Mouse (Mus musculus): Measurements from ENCODE around the gene Ddah2.
"Not testable (repeated sequence)": the region's sequence is repeated elsewhere in the genome, so short reads cannot be mapped to it uniquely, and the experiment has no call there.

Ddah2 gene

GRCm38 (mm10) chr17:35027277-35028068 lies 31.4 kb upstream of the Ddah2 start, which contains the start of gene Sapcd1:
Gene Sapcd1 (minus strand): TSS chr17:35028016.
- no peak for DNase-seq (ENCODE audit: low spot score in 2 of 2)

GRCm38 (mm10) chr17:35028315-35028714 lies 30.5 kb upstream of the Ddah2 start:
- no peak for DNase-seq (ENCODE audit: low spot score in 2 of 2)

DNA sequence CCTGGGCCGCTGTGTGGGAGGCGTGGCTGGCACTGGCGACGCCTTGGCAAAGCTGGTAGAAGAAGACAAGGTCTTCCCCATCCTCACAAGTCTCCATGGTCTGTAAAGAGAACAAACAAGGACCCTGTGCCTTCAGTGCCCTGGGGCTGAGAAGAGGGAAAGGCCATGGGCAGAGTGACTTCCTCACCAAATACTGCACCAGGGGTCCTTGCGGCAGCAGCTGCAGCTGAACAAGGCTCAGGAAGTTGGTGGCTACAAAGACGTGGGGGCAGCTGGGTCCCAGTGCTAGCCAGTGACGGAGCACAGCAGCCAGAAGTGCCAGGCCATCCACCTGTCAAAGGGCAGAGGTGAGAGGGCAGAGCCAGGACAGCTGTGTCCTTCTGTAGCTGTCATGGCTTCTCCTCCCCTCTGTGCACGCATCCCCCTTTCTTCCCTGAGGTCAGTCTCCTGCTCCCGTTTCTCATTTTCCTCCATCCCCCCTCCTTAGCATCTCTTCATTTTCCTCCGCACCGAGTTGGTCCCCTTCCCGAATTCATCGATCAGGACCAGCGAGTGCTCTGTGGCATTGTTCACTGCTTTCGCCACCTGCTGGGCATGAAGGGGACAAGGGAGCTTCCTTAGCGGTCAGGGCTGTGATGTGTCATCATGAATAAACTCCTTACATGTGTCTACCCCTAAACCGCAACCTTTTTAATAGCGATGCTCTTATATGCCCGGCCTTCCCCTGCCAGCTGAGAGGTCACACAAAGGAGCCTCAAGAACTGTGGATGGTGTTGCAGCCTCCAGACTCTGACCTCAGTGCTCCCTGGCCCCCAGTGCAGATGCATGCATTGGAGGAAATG lies 28.9 kb upstream of the Ddah2 start:
- no peak for DNase-seq (ENCODE audit: low spot score in 2 of 2)

DNA sequence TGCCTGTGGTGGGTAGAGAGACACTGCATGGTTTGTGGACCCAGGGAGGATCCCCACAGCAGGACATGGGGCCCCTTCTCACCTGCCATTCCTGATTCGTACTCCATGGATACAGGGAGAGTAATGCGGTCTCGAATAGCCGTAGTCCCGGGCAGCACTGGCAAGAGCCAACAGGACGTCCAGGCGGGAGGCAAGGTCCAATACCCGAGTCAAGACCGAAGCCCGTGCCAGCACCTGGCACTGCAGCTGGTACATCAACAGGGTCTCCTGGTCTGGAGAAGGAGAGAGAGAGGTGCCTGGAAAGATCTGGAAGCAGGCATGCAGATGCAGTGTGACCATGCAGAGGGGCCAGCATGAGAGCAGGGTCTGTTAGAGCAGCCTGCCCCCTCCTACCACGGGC lies 27.6 kb upstream of the Ddah2 start:
- DNase-seq (ENCODE audit: low spot score in 2 of 2) = no peak

- no peak for DNase-seq (ENCODE audit: low spot score in 2 of 2)
Observed at GRCm38 (mm10) chr17:35031880-35032279, 27.0 kb upstream of the Ddah2 start.

- DNase-seq (ENCODE audit: low spot score in 2 of 2) = no peak
Observed at GRCm38 (mm10) chr17:35032323-35032870, 26.4 kb upstream of the Ddah2 start.

GRCm38 (mm10) chr17:35033703-35034102 lies 25.1 kb upstream of the Ddah2 start:
- DNase-seq (ENCODE audit: low spot score in 2 of 2) = not testable (repeated sequence)

DNA sequence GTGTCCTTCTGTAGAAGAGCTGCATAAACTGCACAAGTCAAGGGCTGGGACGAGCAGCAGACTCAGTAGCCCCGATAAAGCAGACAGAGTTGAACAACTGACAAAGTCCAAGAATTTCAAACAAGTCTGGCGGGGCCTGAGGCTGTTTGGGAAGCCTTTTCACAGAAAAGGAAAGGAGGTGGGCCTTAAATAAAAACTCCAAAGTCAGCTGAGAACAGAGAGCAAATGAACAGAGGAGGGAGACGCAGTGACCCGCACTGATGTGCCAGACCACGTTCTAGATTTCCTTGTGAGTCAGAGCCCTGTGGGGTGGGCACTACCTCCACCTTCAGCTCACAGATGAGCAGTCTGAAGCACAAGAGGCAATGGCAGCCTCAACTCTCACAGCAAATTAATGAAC lies 23.9 kb upstream of the Ddah2 start:
- DNase-seq (ENCODE audit: low spot score in 2 of 2) = no peak

- DNase-seq (ENCODE audit: low spot score in 2 of 2) = no peak
Observed at GRCm38 (mm10) chr17:35039121-35039873, 19.5 kb upstream of the Ddah2 start.

DNA sequence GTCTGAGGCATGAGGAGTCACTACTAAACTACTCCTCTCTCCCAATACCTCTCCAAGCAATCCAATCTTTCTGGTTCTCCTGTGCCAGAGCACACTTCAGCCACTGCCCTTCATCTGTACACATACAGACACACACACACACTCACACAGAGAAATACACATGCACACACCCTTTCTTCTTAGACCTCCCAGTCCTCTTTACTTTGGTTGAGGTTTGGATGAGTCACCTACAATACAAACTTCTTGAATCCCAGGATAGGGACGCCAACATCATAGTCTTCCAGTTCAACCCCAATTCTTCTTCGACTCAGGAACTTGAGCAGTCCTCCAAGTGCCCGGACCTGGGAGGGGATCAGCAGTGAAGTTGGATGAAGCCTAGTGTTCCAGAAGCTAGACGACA lies 15.0 kb upstream of the Ddah2 start:
- no peak for DNase-seq (ENCODE audit: low spot score in 2 of 2)

- no peak for DNase-seq (ENCODE audit: low spot score in 2 of 2)
Observed at GRCm38 (mm10) chr17:35044904-35045806, 13.7 kb upstream of the Ddah2 start.

DNA sequence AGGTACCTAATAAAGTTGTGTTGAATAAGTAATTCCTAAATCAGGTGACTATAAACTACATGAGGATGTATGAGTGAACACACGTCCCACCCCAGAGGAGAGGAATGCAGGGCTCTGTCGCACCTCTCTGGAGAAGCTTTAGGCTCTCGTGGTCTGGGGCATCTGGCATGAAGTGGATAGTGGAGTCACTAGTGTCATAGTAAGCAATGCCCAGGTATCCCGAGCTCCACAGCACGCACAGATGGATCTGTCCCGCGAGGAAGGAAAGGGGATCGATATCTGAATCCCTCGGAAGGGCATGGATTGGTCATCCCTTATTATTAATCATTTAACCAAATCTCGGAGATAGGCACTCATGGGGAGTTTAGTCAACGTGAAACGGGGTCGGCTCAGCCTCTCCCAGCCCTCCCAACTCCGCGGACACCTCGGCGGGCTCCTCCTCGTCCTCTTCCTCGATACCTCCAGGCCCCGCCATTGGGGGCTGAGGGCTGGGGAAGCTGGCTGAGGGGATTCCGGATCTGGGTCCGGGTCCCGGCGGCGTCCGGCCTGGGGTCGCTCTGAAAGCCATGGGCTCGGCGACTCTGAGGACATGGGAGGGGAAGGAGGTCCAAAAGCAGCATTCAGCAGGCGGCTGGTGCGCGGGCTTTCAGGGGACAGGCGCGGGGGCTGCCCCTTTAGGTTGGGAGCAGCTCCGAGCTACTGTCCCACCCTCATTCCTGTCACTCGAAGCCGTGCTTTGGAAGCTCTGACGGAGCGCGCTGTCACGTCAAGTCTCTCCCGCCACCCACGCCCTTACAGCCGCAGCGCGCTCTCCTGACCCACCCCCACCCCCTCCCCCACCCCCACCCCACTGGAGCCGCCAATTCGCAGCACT lies 12.8 kb upstream of the Ddah2 start:
- DNase-seq (ENCODE audit: low spot score in 2 of 2) = no peak

GRCm38 (mm10) chr17:35046681-35047455 lies 12.0 kb upstream of the Ddah2 start, which contains the start of gene Msh5:
Gene Msh5 (minus strand): TSS chr17:35046745.
- peak; percentile 92 to 95 for DNase-seq (ENCODE audit: low spot score in 2 of 2)

GRCm38 (mm10) chr17:35047688-35048087 lies 11.1 kb upstream of the Ddah2 start:
- DNase-seq (ENCODE audit: low spot score in 2 of 2) = no peak

DNA sequence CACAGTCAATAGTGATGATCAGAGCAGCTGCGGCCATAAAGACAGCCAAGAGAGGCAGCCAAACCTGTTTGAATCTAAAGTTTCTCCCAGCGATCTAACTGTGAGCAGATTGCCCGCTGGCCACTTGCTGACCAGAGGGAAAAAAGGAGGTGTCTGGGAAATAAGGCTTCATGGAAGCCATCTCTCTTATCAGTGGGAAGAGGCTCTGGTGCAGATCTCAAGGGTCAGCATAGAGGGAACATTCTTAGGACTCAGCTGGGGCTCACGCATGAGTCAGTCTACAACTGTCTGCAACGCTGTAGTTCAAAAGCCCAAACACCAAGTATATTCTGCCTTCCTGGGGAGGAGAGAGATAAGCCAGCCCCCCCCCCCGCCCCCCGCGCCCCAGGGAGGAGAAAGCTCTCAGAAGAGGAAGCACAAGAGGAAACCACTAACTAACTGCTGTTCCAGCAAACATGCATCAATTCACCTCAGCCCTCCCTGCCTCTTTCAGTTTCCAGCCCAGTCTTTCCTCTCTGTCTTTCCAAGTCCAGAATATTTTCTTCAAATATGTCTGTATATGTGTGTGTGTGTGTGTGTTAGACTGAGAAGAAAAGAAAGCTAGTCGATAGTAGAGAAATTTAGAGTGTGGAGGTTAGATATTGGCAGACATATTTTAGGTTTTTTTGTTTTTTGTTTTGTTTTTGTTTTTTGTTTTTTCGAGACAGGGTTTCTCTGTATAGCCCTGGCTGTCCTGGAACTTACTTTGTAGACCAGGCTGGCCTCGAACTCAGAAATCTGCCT lies 10.5 kb upstream of the Ddah2 start:
- no peak for DNase-seq (ENCODE audit: low spot score in 2 of 2)

DNA sequence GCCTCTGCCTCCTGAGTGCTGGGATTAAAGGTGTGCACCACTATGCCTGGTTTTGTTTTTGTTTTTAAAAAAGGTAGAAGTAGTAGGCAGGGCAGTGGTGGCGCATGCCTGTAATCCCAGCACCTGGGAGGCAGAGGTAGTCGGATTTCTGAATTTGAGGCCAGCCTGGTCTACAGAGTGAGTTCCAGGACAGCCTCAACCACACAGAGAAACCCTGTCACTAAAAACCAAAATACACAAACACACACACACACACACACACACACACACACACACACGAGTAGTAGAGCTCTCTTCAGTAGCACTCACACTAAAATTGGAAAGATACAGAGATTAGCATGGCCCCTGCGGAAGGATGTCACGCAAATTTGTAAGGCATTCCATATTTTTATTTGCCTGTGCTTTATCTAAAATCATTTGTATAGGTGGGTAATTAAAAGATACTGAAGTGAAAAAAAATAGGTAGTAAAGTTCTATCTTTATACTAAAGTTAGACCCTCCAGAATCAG lies 9.8 kb upstream of the Ddah2 start:
- DNase-seq (ENCODE audit: low spot score in 2 of 2) = no peak

DNA sequence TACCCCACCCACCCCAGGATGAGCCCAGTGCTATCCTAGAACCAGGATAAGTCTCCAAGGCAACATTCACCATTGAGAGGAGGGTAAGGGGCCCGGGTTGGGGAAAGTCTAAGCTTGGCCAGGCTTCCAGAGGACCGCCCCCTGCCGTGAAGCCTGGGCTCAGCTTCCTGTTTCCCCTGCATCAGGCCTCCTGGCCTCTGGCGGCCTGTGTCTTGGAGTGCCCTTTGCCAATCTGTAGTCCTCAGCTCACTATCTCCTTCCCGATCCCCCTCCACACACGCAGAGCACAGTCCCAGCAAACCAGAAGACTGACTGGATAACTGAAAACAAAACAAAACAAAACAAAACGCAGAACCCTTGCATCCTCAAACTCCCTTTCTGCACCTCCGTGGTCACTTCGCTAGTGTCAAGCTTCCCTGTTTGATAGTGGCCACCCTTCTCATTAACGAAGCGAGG lies 9.2 kb upstream of the Ddah2 start, which contains the start of gene Clic1:
Gene Clic1, plus strand, starts transcription at position 406 of the 456 bp plus-strand sequence.
- peak in 1 of 2 experiments; percentile 38 for DNase-seq (ENCODE audit: low spot score in 2 of 2)
